In genomic region chr6:109533526-109533925, GRCm38 (mm10) we compare ENCODE assay signal across 16 mouse cellular contexts.
"Had no signal": no experiment of that assay in that cellular context is flagged by ENCODE, and none has a peak within 500 bp of the region (broad histone marks: within the 10 kb centered on the region; RNA-seq: fewer than 3 reads in every experiment).

No protein-coding gene starts in this region.

- ATAC-seq: intestine, postnatal 0 days; liver, postnatal 0 days; lung, postnatal 0 days; midbrain, embryonic 15.5 days had no signal

- H3K9ac ChIP-seq: liver, embryonic 14.5 days; liver, postnatal 0 days; lung, embryonic 14.5 days; midbrain, embryonic 12.5 days; midbrain, embryonic 15.5 days; neural tube, embryonic 12.5 days; neural tube, embryonic 15.5 days had no signal

- H3K27ac ChIP-seq: kidney, postnatal 0 days; left cerebral cortex, adult 2 months; liver, embryonic 14.5 days; macrophage; midbrain, embryonic 12.5 days; midbrain, embryonic 15.5 days; neural tube, embryonic 12.5 days; neural tube, embryonic 15.5 days; stomach, postnatal 0 days had no signal

- H3K27me3 ChIP-seq: midbrain, embryonic 12.5 days; midbrain, embryonic 15.5 days; neural tube, embryonic 12.5 days; neural tube, embryonic 15.5 days had no signal

- DNase-seq: kidney, adult 2 months; kidney, postnatal 36 days; liver, postnatal 0 days; lung, embryonic 14.5 days; thymus, postnatal 25 days had no signal

- H3K4me3 ChIP-seq: left cerebral cortex, adult 2 months; midbrain, embryonic 12.5 days; midbrain, embryonic 15.5 days; neural tube, embryonic 12.5 days; neural tube, embryonic 15.5 days had no signal

- H3K36me3 ChIP-seq: midbrain, embryonic 12.5 days; midbrain, embryonic 15.5 days; neural tube, embryonic 12.5 days; neural tube, embryonic 15.5 days had no signal

- H3K4me2 ChIP-seq: lung, embryonic 14.5 days; midbrain, embryonic 12.5 days; midbrain, embryonic 15.5 days; neural tube, embryonic 12.5 days; neural tube, embryonic 15.5 days had no signal

- H3K4me1 ChIP-seq: midbrain, embryonic 12.5 days; midbrain, embryonic 15.5 days; neural tube, embryonic 12.5 days; neural tube, embryonic 15.5 days had no signal

- H3K9me3 ChIP-seq: midbrain, embryonic 12.5 days; midbrain, embryonic 15.5 days; neural tube, embryonic 12.5 days; neural tube, embryonic 15.5 days had no signal
